Mouse (Mus musculus): ENCODE results near the gene Asb8.

Gene Asb8

DNA sequence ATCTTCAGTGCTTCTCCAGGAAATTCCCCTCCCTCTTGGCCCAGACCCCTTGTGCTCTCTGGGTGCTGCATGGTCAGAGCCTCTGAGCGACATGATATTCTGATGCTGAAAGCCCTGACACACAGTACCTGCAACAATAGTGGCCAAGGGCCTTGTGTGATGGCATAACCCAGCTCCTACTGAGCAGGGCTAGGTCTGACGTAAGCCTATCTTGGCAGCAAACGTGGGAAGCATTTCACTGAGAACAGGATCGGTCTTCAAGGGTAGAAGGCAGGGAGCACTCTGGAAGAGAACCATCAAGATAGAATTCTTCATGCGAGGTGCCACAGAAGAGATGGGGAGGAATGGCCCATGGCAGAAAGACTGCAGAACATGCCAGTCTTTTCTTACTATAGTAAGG, at the start of gene Asb8:
Asb8 (minus strand) TSS at position 101 of the 400 bp plus-strand sequence.
- DNase-seq (ENCODE audit: extremely low spot score, low spot score) = no peak

DNA sequence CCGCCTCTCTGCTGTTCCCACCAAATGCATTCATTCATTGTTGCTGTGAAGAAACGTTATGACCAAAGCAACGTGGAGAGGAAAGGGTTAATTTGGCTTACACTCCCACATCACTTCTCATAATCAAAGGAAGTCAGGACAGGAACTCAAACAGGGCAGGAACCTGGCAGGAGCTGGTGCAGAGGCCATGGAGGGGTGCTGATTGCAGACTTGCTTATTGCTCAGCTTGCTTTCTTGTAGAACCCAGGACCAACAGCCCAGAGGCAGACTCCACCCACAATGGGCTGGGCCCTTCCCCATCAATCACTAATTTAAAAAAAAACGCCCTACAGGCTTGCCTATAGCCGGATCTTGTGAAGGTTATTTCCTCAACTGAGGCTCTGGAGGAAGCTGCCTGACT, 48.7 kb upstream of the Asb8 start:
- DNase-seq (ENCODE audit: extremely low spot score, low spot score) = no peak

DNA sequence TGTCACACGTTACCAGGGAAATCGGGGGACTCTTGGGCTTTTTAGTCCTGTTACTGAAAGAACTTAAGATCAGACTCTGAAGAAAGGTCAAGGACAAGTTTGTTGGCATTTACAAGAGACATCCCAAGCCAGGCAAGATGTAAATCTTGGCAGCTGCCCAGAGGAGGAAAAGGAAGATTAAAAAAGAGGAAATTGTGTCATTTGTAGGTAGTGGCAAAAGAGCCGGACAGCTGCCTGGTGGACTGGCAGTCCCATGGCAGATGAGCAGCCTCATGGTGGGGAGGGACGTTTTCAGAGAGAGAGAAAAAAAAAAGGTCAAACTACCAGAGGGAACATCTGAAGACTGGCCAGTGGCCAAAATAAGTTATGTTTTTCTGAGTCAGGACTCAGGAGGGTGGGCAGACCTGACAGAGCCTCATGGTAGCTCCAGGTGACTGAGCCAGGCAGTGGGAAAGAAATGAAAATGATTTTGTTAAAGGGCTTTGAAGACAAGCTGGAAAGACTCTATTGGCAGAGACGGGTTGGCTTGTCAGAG, 48.0 kb upstream of the Asb8 start:
- DNase-seq (ENCODE audit: extremely low spot score, low spot score) = no peak

DNA sequence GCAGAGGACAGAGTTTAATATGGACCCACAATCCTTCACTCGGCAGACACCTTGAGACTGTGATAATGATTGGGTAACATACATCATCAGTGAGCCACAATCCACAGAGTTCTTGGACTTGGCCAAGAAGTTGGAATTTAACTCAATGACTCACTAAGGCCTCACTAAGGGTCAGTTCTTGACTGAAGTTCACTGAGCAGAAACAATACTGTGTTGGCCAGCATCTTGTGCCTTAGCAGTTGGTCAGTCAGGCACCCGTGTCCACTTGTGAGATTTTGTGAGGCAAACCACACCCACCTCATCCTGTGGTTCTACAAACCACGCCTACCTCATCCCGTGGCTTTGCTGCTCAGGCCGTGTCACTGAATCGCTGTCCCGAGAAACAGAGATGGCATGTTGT, 44.3 kb upstream of the Asb8 start:
- DNase-seq (ENCODE audit: extremely low spot score, low spot score) = no peak

DNA sequence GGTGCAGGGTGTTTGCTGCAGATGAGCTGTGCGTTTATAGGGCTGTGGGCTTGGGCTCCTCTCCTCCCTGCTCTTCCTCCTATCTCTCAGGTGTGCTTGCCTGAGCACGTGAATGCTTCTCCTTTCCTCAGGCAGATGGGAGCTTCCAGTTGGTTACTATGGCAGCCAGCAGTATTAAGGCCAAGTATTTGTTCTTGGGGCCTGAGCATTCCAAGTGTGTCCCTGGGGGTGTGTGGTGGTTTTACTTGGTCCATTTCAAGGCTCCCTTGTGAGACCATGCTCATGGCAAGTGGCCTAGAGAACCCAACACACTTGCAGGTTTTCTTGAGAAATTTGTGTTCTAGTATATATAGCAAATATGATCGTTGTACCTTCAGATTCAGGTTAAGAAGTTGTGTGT, 30.0 kb upstream of the Asb8 start, which contains the start of gene Olfr288:
Olfr288 (minus strand) TSS at position 101 of the 400 bp plus-strand sequence.
- DNase-seq (ENCODE audit: extremely low spot score, low spot score) = no peak

DNA sequence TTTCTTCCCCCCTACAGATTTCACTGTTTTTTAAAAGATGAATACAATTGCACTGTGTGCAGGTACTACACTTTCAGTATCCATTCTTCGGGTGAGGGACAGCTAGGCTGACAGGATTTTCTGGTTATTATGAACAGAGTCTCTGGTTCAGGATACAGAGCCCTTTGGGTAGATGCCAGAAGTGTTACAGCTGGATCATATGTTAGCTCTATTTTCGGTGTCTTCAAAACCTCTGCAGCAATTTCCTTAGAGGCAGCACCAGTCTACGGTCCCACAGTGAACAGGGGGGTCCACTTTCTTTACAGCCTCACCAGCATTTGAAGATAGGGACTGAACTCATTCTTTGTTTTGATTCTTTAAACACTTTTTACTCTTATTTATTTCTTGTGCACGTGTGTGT, 19.0 kb upstream of the Asb8 start:
- DNase-seq (ENCODE audit: extremely low spot score, low spot score) = no peak

DNA sequence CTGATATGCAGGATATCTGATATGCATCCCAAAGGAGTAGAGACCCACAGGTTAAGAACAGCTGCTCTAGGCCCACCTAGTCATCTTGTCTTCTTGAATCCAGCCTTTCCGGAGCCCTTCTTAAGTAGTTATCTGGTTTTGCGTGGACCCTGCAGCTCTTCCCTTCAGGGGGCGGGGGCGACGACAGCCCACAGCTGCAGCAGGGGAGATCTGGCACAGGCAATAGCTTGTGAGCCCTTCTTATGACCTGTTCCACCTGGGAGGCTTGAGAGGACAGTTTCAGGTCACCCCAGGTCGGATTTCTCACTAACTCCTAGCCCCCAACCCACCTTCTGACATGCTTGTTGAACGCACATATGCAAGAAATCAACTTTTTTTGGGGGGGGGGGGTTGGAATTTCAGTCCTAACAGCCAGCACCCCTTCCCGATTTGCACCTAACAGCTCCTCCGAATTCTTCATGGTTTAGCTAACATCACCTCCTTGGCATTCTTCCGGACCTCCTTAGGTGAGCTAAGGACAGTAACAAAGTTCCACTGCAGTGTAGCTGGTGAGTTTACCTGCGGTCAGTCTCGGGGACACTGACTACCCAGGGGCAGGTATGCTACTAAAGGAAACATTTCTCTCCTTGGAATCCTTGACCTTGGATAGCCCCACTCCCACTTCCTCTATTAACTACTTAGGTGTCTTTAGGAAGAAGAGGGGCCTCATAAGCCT, 16.6 kb upstream of the Asb8 start:
- no peak for DNase-seq (ENCODE audit: extremely low spot score, low spot score)

DNA sequence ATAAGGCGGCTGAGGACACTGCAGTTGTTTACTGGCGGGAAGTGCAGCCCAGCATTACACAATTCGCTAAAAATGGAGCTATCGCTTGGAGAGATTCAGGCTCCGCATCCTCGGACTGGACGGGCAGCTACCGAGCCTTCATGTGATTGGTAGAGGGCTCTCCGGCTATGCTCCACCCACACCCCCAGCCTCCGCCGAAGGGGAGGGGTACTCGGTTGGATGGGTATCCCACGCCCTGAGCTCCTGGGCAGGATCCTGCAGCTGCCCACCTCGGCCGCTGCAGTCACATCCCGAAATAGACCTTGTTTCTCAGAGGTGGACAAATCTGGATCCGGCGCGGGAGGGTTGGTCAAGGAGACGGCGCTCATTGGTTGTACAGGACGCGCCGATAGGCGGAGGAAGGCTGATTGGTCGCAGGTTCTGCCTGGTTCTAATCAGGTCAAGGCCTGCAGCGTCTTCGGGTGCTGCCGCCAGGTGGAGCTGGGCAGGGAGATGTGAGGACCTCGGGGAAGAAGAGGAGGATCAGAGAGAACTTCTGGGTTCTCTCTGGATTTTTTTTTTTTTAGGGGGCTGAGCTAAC, 15.8 kb upstream of the Asb8 start:
- peak; percentile 91 for DNase-seq (ENCODE audit: extremely low spot score, low spot score)

DNA sequence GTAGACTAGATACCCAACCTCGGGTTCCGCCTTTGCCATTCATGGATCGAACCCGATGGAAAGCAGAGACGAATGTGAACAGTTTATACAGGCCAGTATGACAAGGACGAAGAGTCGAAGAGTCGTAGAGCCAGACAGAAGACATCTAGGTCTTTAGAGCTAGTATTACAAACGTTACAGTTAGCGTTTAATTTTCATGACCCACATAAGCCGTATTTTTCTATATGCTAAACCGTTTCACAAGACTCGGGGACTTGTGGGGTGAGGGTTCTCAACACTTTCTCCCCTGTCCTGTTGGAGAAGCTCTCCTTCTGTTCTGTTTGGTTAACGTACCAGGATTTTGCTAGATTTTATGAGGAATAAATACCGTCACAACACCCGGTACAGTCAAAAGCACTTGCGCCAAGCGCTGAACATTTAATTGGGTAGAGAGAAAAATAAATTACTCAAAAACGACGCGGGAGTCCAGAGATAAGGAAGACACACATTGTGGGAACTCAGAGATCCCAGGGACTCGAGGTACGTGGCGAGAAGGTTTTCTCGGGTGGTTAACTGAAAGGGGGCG, 15.2 kb upstream of the Asb8 start:
- no peak for DNase-seq (ENCODE audit: extremely low spot score, low spot score)

DNA sequence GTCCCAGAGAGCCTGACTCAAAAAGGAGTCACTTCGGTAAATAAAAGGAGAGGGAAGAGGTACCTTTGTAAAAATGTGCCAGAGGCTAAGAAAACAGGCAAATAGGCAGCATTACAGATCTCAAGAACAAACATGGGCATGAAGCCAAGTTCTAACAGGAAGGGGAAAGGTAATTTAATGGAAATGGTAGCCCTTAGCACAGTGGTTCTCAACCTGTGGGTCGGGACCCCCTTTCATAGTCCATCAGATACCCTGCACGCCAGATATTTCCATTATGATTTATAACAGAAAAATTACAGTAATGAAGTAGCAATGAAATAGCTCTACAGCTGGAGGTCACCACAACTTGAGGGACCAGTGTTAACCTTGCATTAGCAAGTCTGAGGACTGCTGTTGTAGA, 11.9 kb upstream of the Asb8 start:
- no peak for DNase-seq (ENCODE audit: extremely low spot score, low spot score)

DNA sequence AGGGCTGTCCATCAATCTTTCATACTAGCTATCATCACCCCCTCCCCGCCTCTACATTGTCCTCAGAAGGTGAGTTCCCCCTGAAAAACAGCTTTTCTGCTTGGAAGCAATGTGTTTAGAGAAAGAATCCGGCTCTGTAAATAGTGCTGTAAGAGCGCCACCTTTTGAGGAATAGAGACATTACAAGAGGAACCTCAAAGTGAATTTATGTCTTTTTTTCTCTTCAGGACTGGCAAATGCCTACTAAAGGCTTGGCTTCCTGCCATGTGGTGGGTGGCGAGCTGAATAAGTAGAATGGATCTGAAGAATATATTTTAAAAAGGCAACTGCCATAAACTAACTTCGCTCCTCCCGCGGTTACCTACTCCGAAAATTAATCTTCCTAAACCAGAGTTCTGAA, 8.4 kb upstream of the Asb8 start:
- no peak for DNase-seq (ENCODE audit: extremely low spot score, low spot score)

DNA sequence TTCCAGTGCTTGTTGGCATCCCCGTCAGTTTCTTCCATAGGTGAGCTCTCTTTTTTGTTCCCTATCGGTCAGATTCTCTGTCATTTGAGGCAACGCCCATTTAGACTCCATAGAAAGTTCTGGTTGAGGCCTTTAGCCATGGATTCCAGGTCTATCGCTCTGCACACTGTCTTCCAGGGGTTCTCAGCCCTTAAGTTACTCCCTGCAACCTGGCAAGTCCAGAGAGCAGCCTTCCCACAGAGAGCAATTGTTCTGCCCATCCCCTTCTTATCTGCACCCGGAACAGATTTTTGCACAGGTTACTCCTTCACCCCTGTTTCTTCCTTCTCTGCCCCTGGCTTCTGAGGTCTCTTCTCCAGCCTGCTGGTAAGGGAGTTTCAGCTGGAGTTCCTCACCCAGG, 6.7 kb upstream of the Asb8 start:
- DNase-seq (ENCODE audit: extremely low spot score, low spot score) = no peak

DNA sequence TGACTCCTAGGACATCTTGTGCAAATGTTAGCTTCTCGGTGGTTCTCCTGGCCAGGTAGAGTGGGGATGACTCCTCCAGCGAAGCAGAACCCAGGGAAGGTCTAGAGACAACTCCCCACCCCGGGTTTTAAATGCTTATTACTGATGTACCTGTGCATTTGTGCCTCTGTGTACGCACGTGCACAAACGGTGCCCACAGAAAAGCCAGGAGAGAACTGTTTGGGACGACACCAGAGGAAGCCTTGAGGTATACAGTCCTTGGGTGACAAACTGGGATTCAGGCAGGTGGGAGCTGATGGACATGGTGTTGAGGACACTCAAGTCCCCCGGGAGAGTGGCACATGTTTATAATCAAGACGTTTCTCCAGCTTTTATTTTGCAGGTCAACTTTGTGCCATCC, 5.5 kb upstream of the Asb8 start:
- no peak for DNase-seq (ENCODE audit: extremely low spot score, low spot score)

DNA sequence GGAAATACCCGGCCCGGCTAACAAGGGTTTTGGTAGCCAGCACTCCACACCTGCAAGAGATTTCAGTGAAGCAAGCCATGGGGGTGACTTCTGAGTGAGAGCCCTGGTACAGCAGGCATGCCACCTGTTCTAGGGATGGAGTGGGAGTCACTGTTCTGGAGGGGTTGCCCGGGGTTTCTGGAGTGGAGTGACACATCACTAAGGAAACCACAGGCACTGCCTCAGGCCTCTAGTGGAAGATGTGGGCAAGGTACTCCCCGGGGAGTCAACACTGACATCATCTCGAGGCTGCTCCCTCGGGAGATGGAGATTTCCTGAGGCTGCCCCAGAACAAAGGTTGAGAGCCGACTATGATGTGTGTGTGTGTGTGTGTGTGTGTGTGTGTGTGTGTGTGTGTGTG, 4.9 kb upstream of the Asb8 start:
- no peak for DNase-seq (ENCODE audit: extremely low spot score, low spot score)

DNA sequence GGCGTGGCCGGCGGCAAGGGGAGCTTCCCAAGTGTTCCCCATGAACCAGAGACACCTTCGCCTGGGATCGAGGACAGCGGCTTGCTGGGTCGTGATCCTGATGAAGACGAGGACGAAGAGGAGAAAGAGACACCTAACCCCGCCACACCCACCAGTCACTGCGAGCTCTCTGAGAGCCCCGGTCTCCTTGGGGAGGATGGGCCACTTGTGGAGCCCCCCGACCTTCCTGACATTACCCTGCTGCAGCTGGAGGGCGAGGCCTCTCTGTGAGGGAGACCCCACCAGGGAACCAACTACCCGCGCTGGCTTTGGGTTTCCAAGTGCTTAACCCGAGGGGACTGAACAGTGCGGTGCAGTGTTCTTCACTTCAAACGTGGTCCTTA, 3.2 kb upstream of the Asb8 start:
- peak; percentile 39 for DNase-seq (ENCODE audit: extremely low spot score, low spot score)

DNA sequence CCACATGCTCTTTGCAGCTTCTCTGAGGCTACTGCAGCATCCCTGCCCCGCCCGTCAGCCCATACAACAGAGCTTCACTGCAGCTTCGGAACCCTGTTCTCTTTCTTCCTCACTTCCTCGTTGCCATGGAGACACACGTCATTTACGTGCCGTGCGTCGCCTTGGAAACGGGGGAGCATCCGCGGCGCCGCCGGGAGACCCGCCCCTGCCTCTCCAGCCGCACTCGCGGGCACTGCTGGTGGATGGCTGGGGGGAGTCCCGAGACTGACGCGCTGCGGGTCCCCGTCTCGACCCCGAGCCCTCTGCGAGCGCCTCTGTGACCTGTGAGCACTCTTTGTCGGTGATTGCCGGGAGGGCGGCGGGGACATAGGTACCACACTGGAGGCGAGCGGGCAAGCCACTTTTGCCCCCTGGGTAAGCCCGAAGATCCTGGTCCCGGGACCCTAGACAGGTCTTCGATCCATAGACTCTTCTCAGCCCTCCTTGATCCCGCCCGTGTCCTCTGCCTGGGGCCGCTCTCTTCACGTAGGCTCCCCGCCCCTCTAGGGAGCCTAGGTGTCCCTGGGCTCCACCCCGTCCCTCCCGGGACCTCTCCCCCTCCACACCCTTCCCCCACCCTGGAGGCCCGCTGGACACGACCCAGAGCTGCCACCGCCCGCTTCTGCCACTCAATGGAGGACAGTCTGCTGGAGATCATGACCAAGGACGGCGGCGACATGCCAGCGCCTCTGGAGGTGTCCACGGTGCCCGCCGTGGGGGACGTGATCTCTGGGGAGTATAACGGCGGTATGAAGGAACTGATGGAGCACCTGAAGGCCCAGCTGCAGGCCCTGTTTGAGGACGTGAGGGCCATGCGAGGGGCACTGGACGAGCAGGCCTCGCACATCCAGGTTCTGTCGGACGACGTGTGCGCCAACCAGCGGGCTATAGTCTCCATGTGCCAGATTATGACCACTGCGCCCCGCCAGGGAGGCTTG, 2.5 kb upstream of the Asb8 start:
- peak; percentile 94 for DNase-seq (ENCODE audit: extremely low spot score, low spot score)

DNA sequence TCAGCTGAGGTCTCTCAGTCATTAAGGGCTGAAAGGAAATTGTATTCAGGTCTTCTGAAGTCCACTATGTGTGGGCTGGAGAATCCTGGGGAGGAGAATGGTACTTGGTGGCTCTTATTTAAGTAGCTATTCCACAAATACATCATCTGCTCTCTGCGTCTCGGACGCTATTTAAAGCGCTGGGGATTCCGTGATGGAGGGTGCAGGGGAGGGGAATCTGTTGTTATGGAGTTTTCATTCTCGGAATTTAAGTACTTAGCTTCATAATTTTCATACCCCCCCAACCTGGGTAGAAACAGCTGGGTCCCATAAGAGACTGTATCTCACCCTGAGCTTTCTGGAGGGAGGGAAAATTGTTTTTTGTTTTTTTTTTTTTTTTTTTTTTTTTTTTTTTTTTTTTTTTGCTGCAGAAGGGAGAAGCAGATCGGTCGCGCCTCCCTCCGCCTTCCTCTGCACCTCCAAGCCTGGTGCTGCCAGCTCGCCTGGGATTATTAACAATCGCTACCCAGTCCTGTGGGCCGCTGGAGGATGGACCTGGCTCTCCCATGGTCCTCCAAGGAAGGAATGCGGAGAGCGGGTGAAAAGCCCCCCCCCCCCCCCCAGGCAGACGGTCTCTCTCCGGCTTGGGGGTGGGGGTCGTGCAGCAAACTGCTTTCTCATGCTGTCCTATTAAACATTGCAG, 1.7 kb upstream of the Asb8 start, which contains the start of gene Ccdc184:
Ccdc184 (plus strand) TSS at position 196 of the 682 bp plus-strand sequence.
- DNase-seq (ENCODE audit: extremely low spot score, low spot score) = no peak

DNA sequence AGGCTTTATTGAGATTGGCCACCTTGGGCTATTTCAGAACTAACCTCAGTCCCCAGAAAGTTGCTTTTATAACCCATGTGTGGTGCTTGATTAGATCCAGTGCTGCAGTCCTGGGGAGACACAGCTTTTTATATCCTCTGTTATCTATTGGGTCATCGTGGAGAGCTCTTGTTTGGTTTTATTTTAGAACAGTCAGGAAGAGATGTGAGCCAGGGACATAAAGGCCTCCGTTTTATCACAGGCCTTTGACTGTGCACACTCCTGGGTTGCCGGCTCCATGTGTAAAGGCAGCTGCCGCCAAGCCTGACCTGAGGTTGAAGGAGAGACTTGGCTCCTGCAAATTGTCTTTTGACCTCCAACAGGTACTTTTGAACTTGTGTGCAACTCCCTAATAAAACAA, 2.9 kb downstream of the Asb8 start:
- DNase-seq (ENCODE audit: extremely low spot score, low spot score) = no peak

DNA sequence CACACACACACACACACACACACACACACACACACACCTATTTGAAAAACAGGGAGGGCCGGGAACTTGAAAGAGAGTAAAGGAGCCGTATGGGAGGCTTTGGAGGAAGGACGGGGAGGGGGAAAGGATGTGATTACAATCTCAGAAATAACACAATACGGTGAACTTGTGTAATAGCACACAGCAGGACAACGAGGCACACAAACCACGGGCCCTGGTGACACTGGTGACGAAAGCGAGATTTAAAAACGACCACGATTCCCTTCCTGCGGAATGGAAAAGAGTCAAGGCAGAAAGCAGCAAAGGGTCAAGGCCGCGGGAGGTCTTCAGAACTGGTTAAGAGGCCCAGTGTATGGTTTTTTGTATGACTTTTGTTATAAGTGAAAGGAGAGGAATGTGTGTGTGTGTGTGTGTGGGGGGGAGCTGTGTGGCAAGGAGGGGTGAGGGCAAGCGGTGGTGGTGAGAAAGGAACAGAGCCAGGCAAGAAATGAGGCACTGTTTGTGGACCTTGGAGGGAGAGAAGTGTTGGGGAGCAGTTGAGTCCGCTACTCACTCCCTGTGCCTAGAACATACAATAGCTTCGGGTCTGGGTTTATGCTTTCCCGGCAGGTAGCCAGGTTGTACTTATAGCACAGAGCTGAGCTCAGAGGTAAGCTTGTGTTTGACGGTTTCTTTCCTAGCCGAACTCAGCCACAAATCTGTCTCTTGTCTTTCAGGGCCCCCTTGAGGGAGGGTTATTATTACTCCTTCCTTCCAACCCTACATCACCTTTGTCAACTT, 4.2 kb downstream of the Asb8 start:
- DNase-seq (ENCODE audit: extremely low spot score, low spot score) = no peak

DNA sequence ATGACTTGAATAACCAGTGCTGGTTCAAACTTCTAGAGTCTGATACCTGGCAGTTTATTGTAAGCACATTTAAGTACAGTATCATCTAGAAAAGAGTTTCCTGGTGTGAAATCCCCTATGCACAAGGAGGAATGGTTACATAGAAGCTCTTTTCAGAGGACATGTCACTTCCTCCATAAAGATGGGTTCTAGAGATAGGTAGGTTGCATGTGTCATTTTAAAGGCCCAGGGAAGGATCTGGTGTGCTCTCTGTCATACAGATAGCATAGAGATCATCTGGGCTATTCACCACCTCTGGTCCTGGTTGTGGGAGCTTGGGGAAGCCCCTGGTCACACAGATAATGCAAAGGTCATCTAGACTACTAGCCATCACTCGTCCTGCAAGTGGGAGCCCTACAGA, 8.2 kb downstream of the Asb8 start:
- DNase-seq (ENCODE audit: extremely low spot score, low spot score) = no peak

Data from neural tube, embryonic 10.5 days (tissue).